Mouse (Mus musculus) lung, postnatal 0 days (tissue): ENCODE measurements around the gene Wwc2.
A peak's percentile ranks its signal among the peaks of the same experiment; 100 is the strongest.

Experiments
- CTCF ChIP-seq: IDR thresholded peaks from 2 replicates; pipeline ENCODE4 v1.5.1; 2016; ENCODE audit warnings: antibody characterized with exemption, mild to moderate bottlenecking
- EP300 ChIP-seq: IDR thresholded peaks from 2 replicates; pipeline ENCODE4 v1.6.1; 2016; ENCODE audit warnings: antibody characterized with exemption, mild to moderate bottlenecking, control low read depth

DNA sequence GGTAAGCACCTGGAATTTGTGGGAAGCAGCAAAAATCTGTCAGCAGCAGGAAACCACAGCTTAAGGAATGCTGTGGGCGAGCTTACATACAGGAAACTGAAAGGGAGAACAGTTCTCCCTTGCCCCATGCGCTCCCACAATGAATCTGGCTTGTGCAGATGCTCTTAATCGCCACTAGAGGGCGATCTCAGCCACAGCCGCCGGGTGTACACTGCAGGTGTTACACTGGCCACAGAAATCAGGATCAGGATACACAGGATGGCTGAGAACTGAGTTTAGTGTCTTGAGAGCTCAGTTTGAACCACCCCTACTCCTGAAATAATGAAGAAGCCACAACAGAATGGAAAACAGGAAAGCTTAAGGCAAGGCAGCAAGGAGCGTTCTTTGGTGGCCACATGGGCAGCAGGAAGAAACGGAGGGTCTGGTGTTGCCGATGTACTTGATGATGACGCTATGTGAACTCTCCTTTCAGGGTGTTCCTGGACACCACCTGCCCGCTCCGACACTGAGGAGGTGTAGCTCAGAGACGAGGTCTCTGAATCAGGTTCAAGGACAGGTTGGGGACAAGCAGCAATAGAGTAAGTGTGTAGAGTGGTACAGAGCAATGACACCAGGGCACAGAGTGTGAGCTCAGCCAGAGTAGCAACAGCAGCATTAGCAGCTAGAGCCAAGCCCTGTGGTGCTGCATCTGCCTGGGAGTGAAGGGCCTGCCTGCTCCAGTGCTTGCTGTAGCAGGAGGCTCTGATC is 118.2 kb downstream of the Wwc2 start:
- TF ChIP-seq CTCF = peak; percentile 98
- TF ChIP-seq EP300 = no peak
